Mouse (Mus musculus): ENCODE results near the gene Ptrh2. TPM values are rescaled to one million over a fixed set of nuclear protein-coding genes. Genes with fewer than 3 reads are reported as not detected.

Ptrh2 gene
- polyA plus RNA-seq, 1 experiment from 2014 or later, result 36.7 TPM

DNA sequence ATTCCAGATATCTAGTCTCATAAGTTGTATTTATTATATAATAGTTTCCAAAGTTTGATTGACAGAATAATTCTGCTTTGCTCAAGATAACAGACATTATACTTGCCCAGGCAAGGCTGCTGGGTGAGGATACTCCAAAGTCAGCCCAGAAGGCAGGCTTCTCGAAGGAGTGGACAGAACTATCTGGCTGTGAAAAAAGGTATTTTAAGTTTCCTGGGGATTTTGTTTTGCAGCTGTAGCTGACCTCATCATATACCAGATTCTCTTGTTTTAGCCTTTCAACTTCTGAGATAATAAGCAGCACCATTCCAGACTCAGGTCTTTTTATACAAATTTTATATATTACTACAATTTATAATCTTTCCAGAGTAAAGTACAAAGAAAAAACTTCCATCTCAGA, 34.2 kb upstream of the Ptrh2 start:
- DNase-seq (ENCODE audit: low spot score) (no peak), ATAC-seq (ENCODE audit: insufficient read depth, low FRiP score, low TSS enrichment) (no peak)
- Histone ChIP-seq H3K9me3 (ENCODE audit: control insufficient read depth, low read length) (no peaks in the 10 kb centered on the region), H3K4me3 (ENCODE audit: low read depth, low read length) (no peak overlapping the region), H3K27ac (ENCODE audit: low read depth, low read length) (no peak overlapping the region), H3K4me2 (ENCODE audit: low read depth) (no peak overlapping the region), H3K9ac (ENCODE audit: low read length) (no peak overlapping the region), H3K36me3 (ENCODE audit: control insufficient read depth, insufficient read depth, low read length) (no peaks in the 10 kb centered on the region), H3K27me3 (ENCODE audit: control insufficient read depth, insufficient read depth, low read length) (no peaks in the 10 kb centered on the region), H3K4me1 (ENCODE audit: control insufficient read depth, insufficient read depth, low read length) (no peaks in the 10 kb centered on the region)
- WGBS, result 87% methylated on average over 1 of the region's 1 CpGs

DNA sequence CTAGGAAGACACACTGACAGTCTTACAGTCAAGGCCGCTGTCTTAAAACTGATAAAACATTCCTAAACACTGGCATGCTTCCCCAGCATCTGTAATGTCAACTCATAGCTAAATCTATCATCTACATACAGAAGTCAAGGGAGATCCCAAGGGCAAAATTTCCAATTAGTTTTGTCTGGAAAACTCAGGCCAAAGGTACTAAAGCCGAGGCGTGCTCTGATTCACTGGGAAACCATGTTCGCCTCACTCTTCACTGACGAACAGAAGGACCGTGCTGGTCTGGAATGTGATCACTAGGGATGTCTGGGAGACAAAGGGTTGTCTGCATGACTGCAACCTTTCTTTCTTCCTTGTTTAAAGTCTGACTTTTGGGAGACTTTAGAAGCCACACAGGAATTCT, 33.1 kb upstream of the Ptrh2 start:
- Histone ChIP-seq H3K27me3 (ENCODE audit: control insufficient read depth, insufficient read depth, low read length) (no peaks in the 10 kb centered on the region), H3K9ac (ENCODE audit: low read length) (no peak overlapping the region), H3K4me3 (ENCODE audit: low read depth, low read length) (no peak overlapping the region), H3K27ac (ENCODE audit: low read depth, low read length) (no peak overlapping the region), H3K36me3 (ENCODE audit: control insufficient read depth, insufficient read depth, low read length) (no peaks in the 10 kb centered on the region), H3K4me1 (ENCODE audit: control insufficient read depth, insufficient read depth, low read length) (no peaks in the 10 kb centered on the region), H3K9me3 (ENCODE audit: control insufficient read depth, low read length) (no peaks in the 10 kb centered on the region), H3K4me2 (ENCODE audit: low read depth) (no peak overlapping the region)
- WGBS, result 80% methylated on average over 6 of the region's 6 CpGs
- ATAC-seq (ENCODE audit: insufficient read depth, low FRiP score, low TSS enrichment), result no peak
- no peak for DNase-seq (ENCODE audit: low spot score)

DNA sequence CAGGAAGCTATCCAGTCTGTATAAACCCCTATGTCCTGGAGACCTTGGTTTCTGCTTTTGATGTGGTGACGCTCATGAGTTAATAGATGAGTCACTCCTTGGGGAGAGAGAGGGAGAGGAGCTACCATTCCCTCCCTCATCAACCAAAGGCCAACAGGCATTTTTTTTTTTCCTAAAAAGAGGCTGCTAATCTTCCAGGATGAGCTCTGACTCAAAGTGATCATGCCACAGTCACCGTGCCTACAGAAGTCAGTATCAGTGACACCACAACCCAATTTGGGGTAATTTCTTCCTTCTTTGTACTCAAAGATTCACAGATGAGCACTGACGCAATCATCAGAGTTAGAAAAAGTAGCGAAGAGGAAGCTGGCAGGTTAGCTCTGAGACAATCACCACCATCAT, 31.2 kb upstream of the Ptrh2 start:
- Histone ChIP-seq H3K9me3 (ENCODE audit: control insufficient read depth, low read length) (no peaks in the 10 kb centered on the region), H3K36me3 (ENCODE audit: control insufficient read depth, insufficient read depth, low read length) (no peaks in the 10 kb centered on the region), H3K27me3 (ENCODE audit: control insufficient read depth, insufficient read depth, low read length) (no peaks in the 10 kb centered on the region), H3K4me3 (ENCODE audit: low read depth, low read length) (no peak overlapping the region), H3K4me1 (ENCODE audit: control insufficient read depth, insufficient read depth, low read length) (no peaks in the 10 kb centered on the region), H3K27ac (ENCODE audit: low read depth, low read length) (no peak overlapping the region), H3K4me2 (ENCODE audit: low read depth) (no peak overlapping the region), H3K9ac (ENCODE audit: low read length) (no peak overlapping the region)
- ATAC-seq (ENCODE audit: insufficient read depth, low FRiP score, low TSS enrichment) (no peak), DNase-seq (ENCODE audit: low spot score) (no peak)
- WGBS, result 90% methylated on average over 4 of the region's 4 CpGs

DNA sequence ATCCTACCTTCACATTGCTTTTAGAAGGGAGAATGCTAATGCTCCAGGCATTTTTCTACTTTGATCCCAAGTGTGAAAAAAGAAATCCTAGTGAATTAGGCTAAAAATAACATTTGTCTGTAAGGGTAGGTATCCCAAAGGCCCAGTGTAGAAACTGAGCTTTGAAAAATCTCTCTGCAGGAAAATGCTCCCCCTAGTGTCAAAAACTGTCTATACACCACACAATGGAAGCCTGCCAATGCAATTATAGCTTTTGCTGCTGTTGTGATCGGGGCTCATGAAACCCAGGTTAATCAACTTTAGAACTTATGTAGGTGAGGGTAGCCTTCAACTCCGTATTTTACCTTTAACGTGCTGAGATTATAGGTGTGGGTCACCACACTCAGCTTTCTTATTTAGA, 30.3 kb upstream of the Ptrh2 start:
- no peak for ATAC-seq (ENCODE audit: insufficient read depth, low FRiP score, low TSS enrichment)
- Histone ChIP-seq H3K4me2 (ENCODE audit: low read depth) (no peak overlapping the region), H3K27me3 (ENCODE audit: control insufficient read depth, insufficient read depth, low read length) (no peaks in the 10 kb centered on the region), H3K9ac (ENCODE audit: low read length) (no peak overlapping the region), H3K9me3 (ENCODE audit: control insufficient read depth, low read length) (no peaks in the 10 kb centered on the region), H3K4me3 (ENCODE audit: low read depth, low read length) (no peak overlapping the region), H3K27ac (ENCODE audit: low read depth, low read length) (no peak overlapping the region), H3K36me3 (ENCODE audit: control insufficient read depth, insufficient read depth, low read length) (no peaks in the 10 kb centered on the region), H3K4me1 (ENCODE audit: control insufficient read depth, insufficient read depth, low read length) (no peaks in the 10 kb centered on the region)
- peak; percentile 14 for DNase-seq (ENCODE audit: low spot score)
- WGBS, result 44% methylated on average over 3 of the region's 3 CpGs

DNA sequence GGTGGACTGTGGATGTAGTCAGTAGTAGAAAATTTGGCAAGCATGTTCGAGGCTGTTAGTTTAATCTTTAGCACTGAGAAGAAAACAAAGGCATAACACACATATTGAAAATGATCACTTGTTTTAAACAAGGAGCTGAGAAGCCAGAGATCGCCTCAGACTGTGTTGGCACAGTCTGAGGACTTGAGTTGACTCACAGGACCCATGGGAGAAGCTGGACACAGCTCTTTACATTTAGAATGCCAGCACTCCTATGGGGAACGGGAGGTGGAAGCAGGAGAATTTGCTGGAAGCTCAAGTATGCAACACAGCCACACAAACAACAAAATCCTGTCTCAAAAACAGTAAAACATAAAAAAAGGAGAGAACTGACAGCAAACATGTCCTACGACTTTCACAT, 29.7 kb upstream of the Ptrh2 start:
- no peak for DNase-seq (ENCODE audit: low spot score)
- Histone ChIP-seq H3K36me3 (ENCODE audit: control insufficient read depth, insufficient read depth, low read length) (no peaks in the 10 kb centered on the region), H3K27ac (ENCODE audit: low read depth, low read length) (no peak overlapping the region), H3K4me2 (ENCODE audit: low read depth) (no peak overlapping the region), H3K9me3 (ENCODE audit: control insufficient read depth, low read length) (no peaks in the 10 kb centered on the region), H3K9ac (ENCODE audit: low read length) (no peak overlapping the region), H3K4me3 (ENCODE audit: low read depth, low read length) (no peak overlapping the region), H3K4me1 (ENCODE audit: control insufficient read depth, insufficient read depth, low read length) (no peaks in the 10 kb centered on the region), H3K27me3 (ENCODE audit: control insufficient read depth, insufficient read depth, low read length) (no peaks in the 10 kb centered on the region)
- 88% methylated on average over 4 of the region's 4 CpGs for WGBS
- ATAC-seq (ENCODE audit: insufficient read depth, low FRiP score, low TSS enrichment), result no peak

DNA sequence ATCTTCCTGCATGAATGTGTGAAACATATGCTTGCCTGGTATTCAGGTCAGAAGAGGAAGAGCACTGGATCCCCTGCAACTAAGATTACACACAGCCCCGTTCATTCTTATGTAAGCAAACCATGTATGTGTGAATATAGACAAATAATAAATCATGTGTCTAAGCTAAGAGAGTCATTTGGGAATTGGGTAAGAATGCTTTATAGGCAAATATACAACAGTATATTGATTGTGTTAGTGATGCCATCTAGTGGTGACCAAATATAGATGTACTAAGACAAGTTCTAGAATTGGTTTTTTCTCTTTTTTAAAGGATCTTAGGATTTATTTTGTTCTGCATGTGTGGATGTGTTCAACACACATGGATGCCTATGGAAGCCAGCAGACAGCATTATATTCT, 28.1 kb upstream of the Ptrh2 start:
- no peak overlapping the region for H3K4me3 ChIP-seq (ENCODE audit: low read depth, low read length)
- H3K27me3 ChIP-seq (ENCODE audit: control insufficient read depth, insufficient read depth, low read length), result no peaks in the 10 kb centered on the region
- DNase-seq (ENCODE audit: low spot score) (peak; percentile 34), ATAC-seq (ENCODE audit: insufficient read depth, low FRiP score, low TSS enrichment) (no peak)
- H3K4me1 ChIP-seq (ENCODE audit: control insufficient read depth, insufficient read depth, low read length), result no peaks in the 10 kb centered on the region
- WGBS, result 65% methylated on average over 1 of the region's 1 CpGs
- no peak overlapping the region for H3K4me2 ChIP-seq (ENCODE audit: low read depth)
- no peaks in the 10 kb centered on the region for H3K9me3 ChIP-seq (ENCODE audit: control insufficient read depth, low read length)
- no peaks in the 10 kb centered on the region for H3K36me3 ChIP-seq (ENCODE audit: control insufficient read depth, insufficient read depth, low read length)
- H3K9ac ChIP-seq (ENCODE audit: low read length), result no peak overlapping the region
- no peak overlapping the region for H3K27ac ChIP-seq (ENCODE audit: low read depth, low read length)

DNA sequence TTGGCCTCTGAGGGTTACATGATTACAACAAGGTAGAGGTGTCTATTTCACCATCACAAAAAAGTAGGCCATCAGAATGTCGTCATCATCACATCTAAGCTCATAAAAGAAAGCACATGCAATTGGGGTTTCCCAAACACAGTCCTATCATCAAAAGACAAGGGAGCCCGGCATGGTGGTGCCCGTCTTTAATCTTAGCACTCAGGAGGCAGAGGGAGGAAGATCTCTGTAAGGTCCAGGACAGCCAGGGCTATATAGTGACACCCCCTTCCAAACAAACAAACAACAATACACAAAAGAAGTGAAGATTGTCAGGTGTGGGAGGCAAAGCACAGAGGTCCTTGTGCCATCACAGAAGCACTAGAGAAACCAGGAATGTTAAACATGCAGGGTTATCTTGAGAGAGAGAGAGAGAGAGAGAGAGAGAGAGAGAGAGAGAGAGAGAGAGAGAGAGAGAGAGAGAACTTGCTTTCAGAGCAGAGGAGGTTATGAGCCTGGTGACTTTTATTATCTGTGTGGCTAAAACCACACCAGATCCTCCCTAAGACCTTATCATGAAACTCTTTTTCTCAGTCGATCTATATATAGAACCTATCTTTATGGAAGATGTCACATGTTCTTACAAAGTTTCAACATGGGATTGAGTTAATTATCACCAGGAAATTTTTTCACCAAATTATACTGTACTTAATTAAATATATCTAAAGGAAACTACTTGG, 26.8 kb upstream of the Ptrh2 start:
- H3K9me3 ChIP-seq (ENCODE audit: control insufficient read depth, low read length), result no peaks in the 10 kb centered on the region
- H3K4me2 ChIP-seq (ENCODE audit: low read depth), result no peak overlapping the region
- no peak overlapping the region for H3K4me3 ChIP-seq (ENCODE audit: low read depth, low read length)
- no peak for DNase-seq (ENCODE audit: low spot score)
- H3K27ac ChIP-seq (ENCODE audit: low read depth, low read length), result no peak overlapping the region
- no peak for ATAC-seq (ENCODE audit: insufficient read depth, low FRiP score, low TSS enrichment)
- H3K4me1 ChIP-seq (ENCODE audit: control insufficient read depth, insufficient read depth, low read length), result no peaks in the 10 kb centered on the region
- H3K36me3 ChIP-seq (ENCODE audit: control insufficient read depth, insufficient read depth, low read length), result no peaks in the 10 kb centered on the region
- H3K9ac ChIP-seq (ENCODE audit: low read length), result no peak overlapping the region
- WGBS, result 92% methylated on average over 4 of the region's 4 CpGs
- no peaks in the 10 kb centered on the region for H3K27me3 ChIP-seq (ENCODE audit: control insufficient read depth, insufficient read depth, low read length)

DNA sequence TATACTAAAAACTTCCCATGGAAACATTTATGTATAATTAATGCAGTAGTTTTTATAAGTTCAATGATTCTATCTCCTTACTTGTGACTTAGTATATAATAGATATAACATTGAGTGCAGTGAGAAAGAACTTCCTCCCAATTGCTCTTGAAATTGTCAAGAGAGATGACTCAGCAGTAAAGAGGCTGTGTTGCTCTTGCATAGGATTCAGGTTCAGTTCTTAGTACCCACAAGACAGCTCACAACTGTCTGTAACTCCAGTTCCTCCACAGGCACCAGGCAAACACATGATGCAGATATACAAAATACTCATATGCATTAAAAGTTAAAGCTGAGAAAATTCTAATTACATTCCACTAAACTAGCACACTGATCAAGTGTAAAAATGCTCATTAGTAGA, 25.9 kb upstream of the Ptrh2 start:
- Histone ChIP-seq H3K27ac (ENCODE audit: low read depth, low read length) (no peak overlapping the region), H3K9me3 (ENCODE audit: control insufficient read depth, low read length) (no peaks in the 10 kb centered on the region), H3K4me3 (ENCODE audit: low read depth, low read length) (no peak overlapping the region), H3K36me3 (ENCODE audit: control insufficient read depth, insufficient read depth, low read length) (no peaks in the 10 kb centered on the region), H3K4me1 (ENCODE audit: control insufficient read depth, insufficient read depth, low read length) (no peaks in the 10 kb centered on the region), H3K27me3 (ENCODE audit: control insufficient read depth, insufficient read depth, low read length) (no peaks in the 10 kb centered on the region), H3K4me2 (ENCODE audit: low read depth) (no peak overlapping the region), H3K9ac (ENCODE audit: low read length) (no peak overlapping the region)
- ATAC-seq (ENCODE audit: insufficient read depth, low FRiP score, low TSS enrichment), result no peak
- DNase-seq (ENCODE audit: low spot score), result no peak

DNA sequence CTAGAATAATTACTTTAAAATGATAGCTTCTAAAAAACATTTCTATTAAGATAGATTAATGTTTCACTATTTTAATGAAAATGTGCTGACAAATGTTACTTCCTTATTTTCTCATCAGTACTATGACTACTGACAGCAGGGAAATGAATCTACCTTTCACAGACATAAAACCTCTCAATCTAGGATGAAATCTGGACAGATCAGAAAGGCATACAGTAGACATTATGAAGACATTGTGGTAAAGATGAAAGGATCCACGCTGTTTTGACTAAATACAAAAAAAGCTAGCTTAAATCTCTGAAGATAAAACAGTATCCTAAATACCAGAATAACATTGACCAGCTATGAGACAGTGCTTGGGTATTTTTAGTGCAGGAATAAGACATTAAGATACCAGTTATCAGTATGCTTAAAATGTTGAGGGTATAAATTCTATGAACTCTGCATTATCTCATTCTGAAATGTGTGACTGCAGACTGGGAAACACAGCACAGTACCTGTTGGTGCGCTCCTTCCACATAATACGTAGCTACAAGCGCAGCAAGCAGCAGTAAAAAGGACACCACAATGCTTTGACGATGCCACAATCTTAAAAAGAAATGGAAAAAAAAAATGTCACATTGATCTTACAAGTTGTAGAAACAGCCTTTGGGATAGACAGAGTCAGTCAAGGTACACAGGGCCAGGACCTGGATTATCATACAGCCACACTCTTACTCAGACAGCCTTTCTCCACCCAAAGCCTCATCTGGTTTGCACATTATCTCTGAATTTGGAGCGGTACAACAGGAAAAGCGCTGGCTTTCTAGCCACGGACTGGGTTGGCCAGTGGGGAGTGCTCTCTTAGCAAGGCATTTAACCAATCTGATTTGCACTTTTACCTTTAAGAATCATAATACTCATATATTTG, 20.5 kb upstream of the Ptrh2 start:
- 91% methylated on average over 8 of the region's 8 CpGs for WGBS
- no peak overlapping the region for H3K27ac ChIP-seq (ENCODE audit: low read depth, low read length)
- no peak overlapping the region for H3K9ac ChIP-seq (ENCODE audit: low read length)
- no peak overlapping the region for H3K4me3 ChIP-seq (ENCODE audit: low read depth, low read length)
- no peaks in the 10 kb centered on the region for H3K27me3 ChIP-seq (ENCODE audit: control insufficient read depth, insufficient read depth, low read length)
- H3K9me3 ChIP-seq (ENCODE audit: control insufficient read depth, low read length), result no peaks in the 10 kb centered on the region
- DNase-seq (ENCODE audit: low spot score) (no peak), ATAC-seq (ENCODE audit: insufficient read depth, low FRiP score, low TSS enrichment) (no peak)
- peaks cover 3% of the 10 kb centered on the region; the same call in 1 of the 2 replicates for H3K36me3 ChIP-seq (ENCODE audit: control insufficient read depth, insufficient read depth, low read length)
- no peak overlapping the region for H3K4me2 ChIP-seq (ENCODE audit: low read depth)
- no peaks in the 10 kb centered on the region for H3K4me1 ChIP-seq (ENCODE audit: control insufficient read depth, insufficient read depth, low read length)
